Mouse (Mus musculus): ENCODE measurements at regions not wholly inside any gene's neighbourhood (a gene's known extent, or its start where the extent isn't known, plus 50 kb on each side); places are given as distances from the start of the nearest gene placed in this dataset.

- in situ Hi-C loops (cut with MboI; ENCODE audit: unreplicated experiment in 2 of 2): loop anchor here in 1 of 2 experiments (25.0 kb wide), 2 partner anchors 571 to 579 kb away; partner anchors contain the start of gene Pik3r1
Observed at GRCm38 (mm10) chr13:102333667-102334066, 359.7 kb upstream of the Cd180 start.

GRCm38 (mm10) chr13:102334131-102334534, 359.2 kb upstream of the Cd180 start:
- in situ Hi-C loops (cut with MboI; ENCODE audit: unreplicated experiment in 2 of 2): loop anchor here in 1 of 2 experiments (25.0 kb wide), 2 partner anchors 572 to 578 kb away; partner anchors contain the start of gene Pik3r1

DNA sequence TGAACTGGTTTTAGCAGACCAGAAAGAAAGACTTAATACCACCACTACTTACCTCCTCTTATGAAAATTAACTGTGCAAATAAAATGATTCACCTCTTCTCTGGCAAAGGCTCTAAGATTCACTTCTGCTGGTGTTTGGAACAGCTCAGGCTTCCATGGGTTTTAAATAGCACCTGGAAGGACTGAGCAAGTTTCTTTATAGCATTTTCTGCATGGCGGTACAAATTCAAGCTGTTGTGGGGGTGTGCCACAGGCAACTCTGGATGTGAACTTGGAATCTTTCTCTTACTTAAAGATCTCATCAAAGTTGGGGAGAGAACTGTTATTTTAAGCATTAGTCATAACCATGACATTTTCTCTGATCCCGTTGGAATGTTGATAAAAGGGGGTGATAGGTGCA, 350.1 kb upstream of the Cd180 start:
- in situ Hi-C loops (cut with MboI; ENCODE audit: unreplicated experiment in 2 of 2): loop anchor here (10.0 to 25.0 kb wide), 3 partner anchors 312 to 581 kb away; partner anchors contain the start of gene Pik3r1 (in 1 of the 2)

GRCm38 (mm10) chr13:102344606-102345269, 348.6 kb upstream of the Cd180 start:
- in situ Hi-C loops (cut with MboI; ENCODE audit: unreplicated experiment in 2 of 2): loop anchor here (5.0 to 25.0 kb wide), 4 partner anchors 303 to 582 kb away; partner anchors contain the start of gene Pik3r1 (in 1 of the 2)

DNA sequence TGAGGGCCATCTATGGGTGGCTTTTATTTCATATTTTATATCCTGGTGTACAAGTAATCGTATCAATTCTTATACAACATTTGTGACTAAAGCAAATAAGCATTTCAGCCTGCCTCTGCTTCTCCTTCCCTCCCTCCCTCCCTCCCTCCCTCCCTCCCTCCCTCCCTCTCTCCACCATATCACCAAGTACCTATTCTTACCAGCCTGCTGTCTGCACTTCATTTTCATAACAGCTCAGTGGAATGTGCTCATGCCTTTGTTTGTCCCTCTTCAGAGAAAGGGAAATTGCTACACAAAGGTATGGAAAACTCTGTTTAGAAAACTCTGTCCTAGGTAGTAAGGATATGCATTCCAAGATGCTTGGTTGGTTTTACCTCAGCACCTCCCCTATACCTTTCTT, 343.9 kb upstream of the Cd180 start:
- in situ Hi-C loops (cut with MboI; ENCODE audit: unreplicated experiment in 2 of 2): loop anchor here (5.0 to 25.0 kb wide), 4 partner anchors 298 to 587 kb away; partner anchors contain the start of gene Pik3r1 (in 1 of the 2)

DNA sequence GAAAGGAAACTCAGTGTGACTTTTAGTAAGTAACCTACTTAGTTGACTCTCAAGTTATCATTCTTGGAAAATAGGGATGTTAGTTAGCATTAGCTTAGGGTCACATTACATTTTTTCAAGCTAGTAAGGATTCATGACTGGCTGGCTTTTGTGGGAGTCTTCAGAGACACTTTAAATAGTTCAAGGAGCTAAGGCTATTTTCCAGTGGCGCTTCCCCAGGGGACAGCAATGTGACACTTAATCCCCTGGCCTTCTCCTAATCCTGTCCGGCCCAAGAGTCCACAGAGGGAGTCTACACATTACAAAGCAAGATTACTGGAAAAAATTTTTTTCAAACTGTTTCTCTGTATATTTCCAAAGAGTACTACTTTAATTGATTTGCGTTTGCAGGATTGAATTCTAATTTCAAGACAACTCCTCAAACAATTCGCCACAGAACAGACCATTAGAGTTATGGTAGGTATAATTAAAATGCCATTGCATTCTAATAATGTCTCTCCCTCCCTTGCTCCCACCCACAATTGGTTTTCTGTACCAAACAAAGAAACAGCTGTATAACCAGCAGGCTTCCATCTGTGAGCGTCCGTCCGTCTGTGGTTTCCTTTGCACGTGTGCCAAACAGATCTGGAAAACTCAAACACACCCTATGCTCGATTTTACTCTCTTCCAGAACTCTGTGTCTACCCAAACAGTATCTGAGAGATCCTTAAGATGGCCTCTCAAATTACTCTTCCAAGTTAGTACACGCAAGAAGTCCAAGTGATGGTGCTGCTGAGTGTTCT, 341.1 kb upstream of the Cd180 start:
- in situ Hi-C loops (cut with MboI; ENCODE audit: unreplicated experiment in 2 of 2): loop anchor here (5.0 to 25.0 kb wide), 3 partner anchors 100 to 587 kb away; partner anchors contain the start of gene Pik3r1 (in 1 of the 2)

DNA sequence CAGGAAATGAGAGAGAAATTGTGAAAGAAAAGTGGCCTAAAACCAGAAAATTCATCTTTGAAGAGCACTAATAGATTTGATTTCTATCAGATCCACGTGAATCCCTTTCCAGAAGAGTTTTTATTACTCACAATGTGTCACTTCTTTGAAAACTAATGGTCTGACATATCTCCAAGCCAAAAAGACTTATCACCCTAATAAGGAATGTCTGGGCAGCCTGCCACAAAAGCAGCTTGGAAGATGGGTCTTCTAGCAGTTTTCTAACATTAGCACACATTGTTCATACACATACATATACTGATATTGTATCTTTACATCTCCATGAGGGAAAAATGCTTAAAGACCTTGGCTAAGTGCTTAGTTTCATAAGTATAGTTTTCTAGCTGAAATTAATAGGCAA, 337.8 kb upstream of the Cd180 start:
- in situ Hi-C loops (cut with MboI; ENCODE audit: unreplicated experiment in 2 of 2): loop anchor here in 1 of 2 experiments (10.0 to 25.0 kb wide), 2 partner anchors 557 to 591 kb away; partner anchors contain the start of gene Pik3r1

- in situ Hi-C loops (cut with MboI; ENCODE audit: unreplicated experiment in 2 of 2): loop anchor here in 1 of 2 experiments (25.0 kb wide), 1 partner anchor 540 kb away; no protein-coding TSS in a partner anchor
Observed at GRCm38 (mm10) chr13:102372451-102373082, 320.8 kb upstream of the Cd180 start.

DNA sequence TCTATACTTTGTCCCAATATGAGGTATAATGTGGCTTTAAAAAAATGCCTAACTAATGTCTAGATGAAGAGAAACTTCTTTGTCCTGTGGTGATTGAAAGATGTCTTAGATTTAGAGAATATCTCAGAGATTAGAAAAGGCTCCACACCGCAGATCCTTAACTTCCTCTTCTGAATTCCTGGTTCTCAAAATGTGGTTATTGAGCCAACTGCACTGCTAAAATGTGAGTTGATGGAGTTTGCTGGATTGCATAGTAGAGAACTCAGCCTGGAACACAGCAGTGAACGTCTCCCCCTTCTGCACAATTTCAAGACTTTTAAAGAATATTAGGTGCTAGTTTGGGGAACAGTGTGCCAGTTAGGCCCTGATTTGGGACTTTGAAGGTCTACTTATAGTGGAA, 312.7 kb upstream of the Cd180 start:
- in situ Hi-C loops (cut with MboI; ENCODE audit: unreplicated experiment in 2 of 2): no loop called here

DNA sequence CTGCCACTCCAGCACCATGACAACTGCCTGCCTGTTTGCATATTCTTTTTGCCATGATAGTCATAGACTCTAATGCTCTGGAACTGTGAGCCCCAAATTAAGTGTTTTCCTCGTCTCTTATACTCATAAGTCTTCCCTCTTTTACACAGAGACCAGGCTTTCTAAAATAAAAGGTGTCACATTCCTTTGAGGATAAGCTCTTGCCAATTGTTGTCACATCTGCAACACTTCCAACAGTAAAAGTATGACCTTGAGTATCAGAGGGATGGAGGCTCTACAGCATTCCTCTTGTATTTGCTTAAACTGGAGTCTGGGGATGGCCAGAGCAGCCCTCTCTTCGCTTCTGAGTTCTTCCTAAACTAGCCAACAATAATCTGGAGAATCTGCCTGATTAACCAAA, 301.4 kb upstream of the Cd180 start:
- in situ Hi-C loops (cut with MboI; ENCODE audit: unreplicated experiment in 2 of 2): no loop called here

GRCm38 (mm10) chr13:102392868-102393661, 300.3 kb upstream of the Cd180 start:
- in situ Hi-C loops (cut with MboI; ENCODE audit: unreplicated experiment in 2 of 2): no loop called here

- in situ Hi-C loops (cut with MboI; ENCODE audit: unreplicated experiment in 2 of 2): no loop called here
Observed at GRCm38 (mm10) chr13:102393662-102393970, 299.7 kb upstream of the Cd180 start.

GRCm38 (mm10) chr13:102394057-102394456, 299.3 kb upstream of the Cd180 start:
- in situ Hi-C loops (cut with MboI; ENCODE audit: unreplicated experiment in 2 of 2): no loop called here

DNA sequence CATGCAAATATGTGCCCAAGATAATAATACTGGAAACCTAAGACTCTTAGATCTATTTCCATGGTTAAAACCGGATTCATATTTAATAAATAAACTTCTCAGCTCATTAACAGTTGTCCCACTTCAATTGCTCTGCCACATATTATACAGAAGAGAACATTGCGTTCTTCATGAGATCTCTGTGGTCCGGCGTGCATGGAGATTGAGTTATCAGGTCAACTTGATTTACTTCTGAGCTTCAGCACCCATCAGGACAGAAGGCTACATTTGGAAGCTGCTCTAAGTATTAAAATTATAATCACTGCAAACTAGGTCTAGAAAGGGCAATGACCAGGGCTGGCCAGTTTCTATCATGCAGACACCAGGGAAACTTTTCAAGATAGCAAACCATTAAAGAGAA, 295.9 kb upstream of the Cd180 start:
- in situ Hi-C loops (cut with MboI; ENCODE audit: unreplicated experiment in 2 of 2): no loop called here

GRCm38 (mm10) chr13:102411840-102412239, 281.5 kb upstream of the Cd180 start:
- in situ Hi-C loops (cut with MboI; ENCODE audit: unreplicated experiment in 2 of 2): no loop called here

DNA sequence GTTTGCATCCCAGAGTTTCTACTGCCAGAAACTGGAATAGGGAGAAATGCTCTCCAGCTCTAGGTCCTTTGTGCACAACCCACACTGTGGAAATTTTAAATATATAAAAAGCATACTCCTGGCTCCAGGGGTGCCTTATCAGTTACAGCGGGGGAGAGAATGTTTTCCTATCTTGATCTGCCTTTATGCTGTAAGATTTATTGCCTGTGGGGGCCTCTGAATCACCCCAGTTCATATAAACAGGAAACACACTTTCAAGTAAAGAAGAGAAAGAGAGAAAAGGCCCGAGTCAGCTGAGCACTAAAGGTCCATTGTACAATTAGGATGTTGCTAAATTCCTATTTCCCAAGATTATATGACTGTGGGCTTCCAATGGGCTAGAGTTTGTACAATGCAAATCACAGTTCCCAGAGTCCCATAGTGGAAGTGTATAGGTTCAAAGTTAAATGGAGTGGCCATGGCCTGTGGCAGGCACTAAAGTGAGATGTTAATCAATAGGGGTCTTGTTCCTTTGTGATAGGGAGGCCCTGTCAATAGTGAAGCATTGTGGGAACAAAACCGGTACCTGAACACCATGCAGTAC, 258.9 kb upstream of the Cd180 start:
- in situ Hi-C loops (cut with MboI; ENCODE audit: unreplicated experiment in 2 of 2): no loop called here

DNA sequence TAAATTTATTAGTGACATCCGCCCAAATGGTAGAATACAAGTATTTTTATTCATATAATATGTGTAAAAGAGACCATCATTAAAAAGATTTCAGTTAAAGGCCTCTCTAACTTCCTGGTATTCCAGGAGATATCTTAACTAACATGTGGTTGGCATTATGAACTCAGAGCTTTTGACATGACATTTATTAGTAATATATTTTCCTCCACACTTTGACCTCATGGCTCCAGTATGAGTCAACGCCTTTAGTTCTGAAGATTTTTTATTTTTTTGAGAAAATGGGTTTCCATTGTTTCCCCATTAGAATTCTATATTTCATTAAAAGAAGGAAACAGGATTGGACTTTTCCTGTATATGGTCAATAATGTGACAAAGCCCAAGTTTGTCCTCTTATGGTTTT, 250.7 kb upstream of the Cd180 start:
- in situ Hi-C loops (cut with MboI; ENCODE audit: unreplicated experiment in 2 of 2): no loop called here

GRCm38 (mm10) chr13:102447310-102447709, 246.0 kb upstream of the Cd180 start:
- in situ Hi-C loops (cut with MboI; ENCODE audit: unreplicated experiment in 2 of 2): no loop called here

GRCm38 (mm10) chr13:102449416-102450121, 243.8 kb upstream of the Cd180 start:
- in situ Hi-C loops (cut with MboI; ENCODE audit: unreplicated experiment in 2 of 2): loop anchor here in 1 of 2 experiments (5.0 kb wide), 1 partner anchor 97 kb away; no protein-coding TSS in a partner anchor
